Mouse (Mus musculus): ENCODE results near the gene Cyp4x1. TPM values are rescaled to one million over a fixed set of nuclear protein-coding genes. Genes with fewer than 3 reads are reported as not detected.

Gene Cyp4x1
- polyA plus RNA-seq, 1 experiment: not detected

GRCm38 (mm10) chr4:115121162-115121561, 12.9 kb downstream of the Cyp4x1 start:
- H3K4me1 ChIP-seq (ENCODE audit: control insufficient read depth, insufficient read depth, low read length): no peaks in the 10 kb centered on the region
- no peak overlapping the region for H3K27ac ChIP-seq (ENCODE audit: insufficient read depth, low read depth, low read length)
- TF ChIP-seq POLR2A (IDR thresholded peaks at IDR 0.05; ENCODE audit: borderline replicate concordance, low read depth, low read length) (no peak), CTCF (IDR thresholded peaks at IDR 0.05; ENCODE audit: low read depth, low read length) (no peak)
- no peak overlapping the region for H3K4me3 ChIP-seq (ENCODE audit: insufficient read depth, low read length)

GRCm38 (mm10) chr4:115119642-115120041, 14.4 kb downstream of the Cyp4x1 start:
- Histone ChIP-seq H3K27ac (ENCODE audit: insufficient read depth, low read depth, low read length) (no peak overlapping the region), H3K4me1 (ENCODE audit: control insufficient read depth, insufficient read depth, low read length) (no peaks in the 10 kb centered on the region)

GRCm38 (mm10) chr4:115113266-115113665, 20.8 kb downstream of the Cyp4x1 start:
- no peak for TF ChIP-seq CTCF (IDR thresholded peaks at IDR 0.05; ENCODE audit: low read depth, low read length)
- TF ChIP-seq POLR2A (IDR thresholded peaks at IDR 0.05; ENCODE audit: borderline replicate concordance, low read depth, low read length): no peak
- H3K27ac ChIP-seq (ENCODE audit: insufficient read depth, low read depth, low read length): no peak overlapping the region
- H3K4me3 ChIP-seq (ENCODE audit: insufficient read depth, low read length): no peak overlapping the region
- H3K4me1 ChIP-seq (ENCODE audit: control insufficient read depth, insufficient read depth, low read length): no peaks in the 10 kb centered on the region

More at GRCm38 (mm10) chr4:115119642-115120041, 14.4 kb downstream of the Cyp4x1 start:
- TF ChIP-seq POLR2A (IDR thresholded peaks at IDR 0.05; ENCODE audit: borderline replicate concordance, low read depth, low read length) (no peak), CTCF (IDR thresholded peaks at IDR 0.05; ENCODE audit: low read depth, low read length) (no peak)
- H3K4me3 ChIP-seq (ENCODE audit: insufficient read depth, low read length): no peak overlapping the region

GRCm38 (mm10) chr4:115111167-115111566, 22.9 kb downstream of the Cyp4x1 start:
- no peak overlapping the region for H3K27ac ChIP-seq (ENCODE audit: insufficient read depth, low read depth, low read length)
- no peak overlapping the region for H3K4me3 ChIP-seq (ENCODE audit: insufficient read depth, low read length)
- H3K4me1 ChIP-seq (ENCODE audit: control insufficient read depth, insufficient read depth, low read length): no peaks in the 10 kb centered on the region
- TF ChIP-seq POLR2A (IDR thresholded peaks at IDR 0.05; ENCODE audit: borderline replicate concordance, low read depth, low read length) (no peak), CTCF (IDR thresholded peaks at IDR 0.05; ENCODE audit: low read depth, low read length) (no peak)

- TF ChIP-seq POLR2A (IDR thresholded peaks at IDR 0.05; ENCODE audit: borderline replicate concordance, low read depth, low read length) (no peak), CTCF (IDR thresholded peaks at IDR 0.05; ENCODE audit: low read depth, low read length) (no peak)
- peaks cover 9% of the 10 kb centered on the region for H3K4me1 ChIP-seq (ENCODE audit: control insufficient read depth, insufficient read depth, low read length)
- no peak overlapping the region for H3K27ac ChIP-seq (ENCODE audit: insufficient read depth, low read depth, low read length)
- H3K4me3 ChIP-seq (ENCODE audit: insufficient read depth, low read length): no peak overlapping the region
These were observed 30.6 kb downstream of the Cyp4x1 start for GRCm38 (mm10) chr4:115103510-115103909.

- peak; percentile 90 for TF ChIP-seq CTCF (IDR thresholded peaks at IDR 0.05; ENCODE audit: low read depth, low read length)
- TF ChIP-seq POLR2A (IDR thresholded peaks at IDR 0.05; ENCODE audit: borderline replicate concordance, low read depth, low read length): no peak
- Histone ChIP-seq H3K4me3 (ENCODE audit: insufficient read depth, low read length) (no peak overlapping the region), H3K27ac (ENCODE audit: insufficient read depth, low read depth, low read length) (no peak overlapping the region), H3K4me1 (ENCODE audit: control insufficient read depth, insufficient read depth, low read length) (peaks cover 13% of the 10 kb centered on the region)
These were observed 32.4 kb downstream of the Cyp4x1 start for GRCm38 (mm10) chr4:115101682-115102081.

GRCm38 (mm10) chr4:115097146-115097496, 37.0 kb downstream of the Cyp4x1 start:
- TF ChIP-seq CTCF (IDR thresholded peaks at IDR 0.05; ENCODE audit: low read depth, low read length) (peak; percentile 74), POLR2A (IDR thresholded peaks at IDR 0.05; ENCODE audit: borderline replicate concordance, low read depth, low read length) (no peak)
- Histone ChIP-seq H3K4me1 (ENCODE audit: control insufficient read depth, insufficient read depth, low read length) (peaks cover 18% of the 10 kb centered on the region), H3K27ac (ENCODE audit: insufficient read depth, low read depth, low read length) (peak overlapping the region; percentile 85), H3K4me3 (ENCODE audit: insufficient read depth, low read length) (peak overlapping the region; percentile 50)

GRCm38 (mm10) chr4:115096435-115097145, 37.5 kb downstream of the Cyp4x1 start:
- TF ChIP-seq POLR2A (IDR thresholded peaks at IDR 0.05; ENCODE audit: borderline replicate concordance, low read depth, low read length): no peak
- no peak for TF ChIP-seq CTCF (IDR thresholded peaks at IDR 0.05; ENCODE audit: low read depth, low read length)
- peak overlapping the region; percentile 85 for H3K27ac ChIP-seq (ENCODE audit: insufficient read depth, low read depth, low read length)
- H3K4me3 ChIP-seq (ENCODE audit: insufficient read depth, low read length): peak overlapping the region; percentile 50
- peaks cover 21% of the 10 kb centered on the region for H3K4me1 ChIP-seq (ENCODE audit: control insufficient read depth, insufficient read depth, low read length)

GRCm38 (mm10) chr4:115095671-115096434, 38.2 kb downstream of the Cyp4x1 start:
- Histone ChIP-seq H3K4me3 (ENCODE audit: insufficient read depth, low read length) (peak overlapping the region; percentile 50), H3K4me1 (ENCODE audit: control insufficient read depth, insufficient read depth, low read length) (peaks cover 25% of the 10 kb centered on the region), H3K27ac (ENCODE audit: insufficient read depth, low read depth, low read length) (peak overlapping the region; percentile 85)
- no peak for TF ChIP-seq CTCF (IDR thresholded peaks at IDR 0.05; ENCODE audit: low read depth, low read length)
- no peak for TF ChIP-seq POLR2A (IDR thresholded peaks at IDR 0.05; ENCODE audit: borderline replicate concordance, low read depth, low read length)

GRCm38 (mm10) chr4:115094056-115094455, 40.0 kb downstream of the Cyp4x1 start:
- peaks cover 32% of the 10 kb centered on the region for H3K4me1 ChIP-seq (ENCODE audit: control insufficient read depth, insufficient read depth, low read length)
- H3K27ac ChIP-seq (ENCODE audit: insufficient read depth, low read depth, low read length): no peak overlapping the region
- H3K4me3 ChIP-seq (ENCODE audit: insufficient read depth, low read length): no peak overlapping the region
- TF ChIP-seq POLR2A (IDR thresholded peaks at IDR 0.05; ENCODE audit: borderline replicate concordance, low read depth, low read length): no peak
- no peak for TF ChIP-seq CTCF (IDR thresholded peaks at IDR 0.05; ENCODE audit: low read depth, low read length)
